Mouse (Mus musculus) kidney, adult 11 months (tissue): ENCODE data around the gene Stard3.

Source experiments
- DNase-seq: peaks from one replicate; pipeline ENCODE4 v3.0.0; 2022

The Stard3 gene

GRCm38 (mm10) chr11:98348083-98348961 is 9.8 kb upstream of the Stard3 start, which contains the start of gene Ppp1r1b:
Ppp1r1b (plus strand) TSS chr11:98348404.
- DNase-seq = peak; percentile 71

GRCm38 (mm10) chr11:98349308-98349707 is 8.9 kb upstream of the Stard3 start:
- DNase-seq = no peak

GRCm38 (mm10) chr11:98352272-98352990 is 5.7 kb upstream of the Stard3 start:
- DNase-seq = no peak

GRCm38 (mm10) chr11:98353651-98354211 is 4.4 kb upstream of the Stard3 start:
- DNase-seq = peak; percentile 82

GRCm38 (mm10) chr11:98354445-98354844 is 3.7 kb upstream of the Stard3 start:
- DNase-seq = no peak

GRCm38 (mm10) chr11:98355732-98356299 is 2.4 kb upstream of the Stard3 start:
- DNase-seq = peak; percentile 50

- no peak for DNase-seq
These were observed 1.4 kb upstream of the Stard3 start for GRCm38 (mm10) chr11:98356625-98357394.

GRCm38 (mm10) chr11:98357396-98358160 is 590 bp upstream of the Stard3 start:
- no peak for DNase-seq

- no peak for DNase-seq
These were observed 2.8 kb downstream of the Stard3 start for GRCm38 (mm10) chr11:98360866-98361521.

GRCm38 (mm10) chr11:98363817-98364216 is 5.6 kb downstream of the Stard3 start:
- DNase-seq = no peak

- no peak for DNase-seq
These were observed 6.2 kb downstream of the Stard3 start for GRCm38 (mm10) chr11:98364410-98364809.

GRCm38 (mm10) chr11:98366290-98366689 is 8.1 kb downstream of the Stard3 start:
- DNase-seq = no peak

- no peak for DNase-seq
These were observed 9.1 kb downstream of the Stard3 start for GRCm38 (mm10) chr11:98367171-98367862.

- DNase-seq = no peak
These were observed 9.7 kb downstream of the Stard3 start for GRCm38 (mm10) chr11:98367863-98368186.

- no peak for DNase-seq
These were observed 11.2 kb downstream of the Stard3 start for GRCm38 (mm10) chr11:98369337-98369736.

- no peak for DNase-seq
These were observed 12.4 kb downstream of the Stard3 start for GRCm38 (mm10) chr11:98370588-98370987.

GRCm38 (mm10) chr11:98371556-98372240 is 13.5 kb downstream of the Stard3 start:
- no peak for DNase-seq

GRCm38 (mm10) chr11:98372406-98372805 is 14.2 kb downstream of the Stard3 start:
- DNase-seq = no peak

- DNase-seq = no peak
These were observed 15.1 kb downstream of the Stard3 start for GRCm38 (mm10) chr11:98373244-98373643.

GRCm38 (mm10) chr11:98374266-98374665 is 16.1 kb downstream of the Stard3 start:
- no peak for DNase-seq
